ENCODE assay signal across 13 mouse cellular contexts in the genomic region with DNA sequence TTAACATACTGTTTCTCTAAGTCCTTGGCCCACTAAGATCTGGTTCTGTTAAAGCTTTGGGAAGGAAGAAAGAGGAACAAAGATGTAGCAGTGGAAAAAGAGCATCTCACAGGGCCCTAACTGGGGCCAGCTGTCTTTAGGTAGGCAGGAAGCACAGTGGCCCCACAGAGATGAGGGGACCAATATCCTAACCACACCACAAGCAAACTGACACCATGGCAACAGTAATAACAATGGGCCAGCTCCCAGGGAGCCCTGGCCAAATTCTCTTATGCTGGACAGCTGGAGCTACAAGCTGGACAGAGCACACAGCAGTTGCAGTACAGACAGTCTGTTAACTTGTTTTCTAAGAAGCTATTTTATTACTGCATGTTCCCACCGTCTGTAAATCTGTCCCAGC. TPM values are rescaled to one million over a fixed set of nuclear protein-coding genes. Genes with fewer than 3 reads are reported as not detected.
DNase-seq lines count a peak whose midpoint lies in the region; ATAC-seq lines count a peak whose summit lies in the region.
"Had no signal": no experiment of that assay in that cellular context is flagged by ENCODE, and none has a peak within 500 bp of the region (broad histone marks: within the 10 kb centered on the region; RNA-seq: fewer than 3 reads in every experiment).

No protein-coding gene starts in this region.

- peak; percentile 52 for DNase-seq in kidney, postnatal 14 days
- no peak for DNase-seq in kidney, adult 8-10 months
- peak; percentile 30 for DNase-seq in brain, adult 2 months (ENCODE audit: low read depth, low spot score)
- peak; percentile 41 for DNase-seq in gastrocnemius, postnatal 14 days
- DNase-seq in layer of hippocampus, postnatal 10 days (ENCODE audit: low spot score in 2 of 2): peak; percentile 16 to 19
- DNase-seq in frontal cortex, postnatal 10 days (ENCODE audit: low spot score in 2 of 2): no peak
- DNase-seq in ovary, postnatal 36 days (ENCODE audit: low spot score): no peak
- DNase-seq: adrenal gland, postnatal 14 days; cerebellum, adult 11-12 months; kidney, adult 18-20 months; thymus, adult 18-20 months had no signal

- ATAC-seq in monocyte, adult 5-6 weeks (replicated peaks; ENCODE audit: insufficient number of reproducible peaks, low FRiP score, low TSS enrichment, poor library complexity, severe bottlenecking): no peak
- ATAC-seq: forebrain, embryonic 16.5 days had no signal

- intact Hi-C loops in gastrocnemius, postnatal 14 days (cut with DNase I; ENCODE audit: low total_unique reads): no loop called here

RNA-seq across cellular contexts. Expression of a gene that starts 10.3 kb away (rescaled TPM):
- total RNA-seq in gastrocnemius, postnatal 14 days (2021): 10 to 100 TPM; 11.2 to 16.7 TPM
- total RNA-seq in layer of hippocampus, postnatal 10 days (2021): 10 to 100 TPM; 22.1 to 23.6 TPM
- 13.8 to 29.7 TPM (median 16.2 TPM) in 3 replicates for total RNA-seq in monocyte, adult 5-6 weeks (2017)

RNA-seq across cellular contexts. Expression of a gene that starts 10.4 kb away (rescaled TPM):
- 1 to 10 TPM; 3.8 to 4.5 TPM for total RNA-seq in gastrocnemius, postnatal 14 days (2021)
- total RNA-seq in layer of hippocampus, postnatal 10 days (2021): 1 to 10 TPM; 5.8 to 6.1 TPM
- 13.7 to 17.6 TPM (median 15.4 TPM) in 3 replicates for total RNA-seq in monocyte, adult 5-6 weeks (2017)

RNA-seq across cellular contexts. Expression of a gene that starts 23.9 kb away (rescaled TPM):
- 10 to 100 TPM; 19.3 to 21.3 TPM for total RNA-seq in gastrocnemius, postnatal 14 days (2021)
- total RNA-seq in layer of hippocampus, postnatal 10 days (2021): 1 to 10 TPM; 3.9 to 7.1 TPM
- total RNA-seq in monocyte, adult 5-6 weeks (2017): 0.58 to 7.1 TPM (median 3.8 TPM) in 3 replicates

RNA-seq across cellular contexts. Expression of a gene that starts 42.8 kb away (rescaled TPM):
- total RNA-seq in gastrocnemius, postnatal 14 days (2021): 10 to 100 TPM; 16.9 to 19.9 TPM
- total RNA-seq in layer of hippocampus, postnatal 10 days (2021): 10 to 100 TPM; 26.1 to 27.4 TPM
- 13.4 to 21.7 TPM (median 18.0 TPM) in 3 replicates for total RNA-seq in monocyte, adult 5-6 weeks (2017)

RNA-seq across cellular contexts. Expression of a gene that starts 59.4 kb away (rescaled TPM):
- 10 to 100 TPM; 82.5 to 88.4 TPM for total RNA-seq in gastrocnemius, postnatal 14 days (2021)
- total RNA-seq in layer of hippocampus, postnatal 10 days (2021): 10 to 100 TPM; 25.4 to 27.7 TPM
- 7.8 to 17.2 TPM (median 10.3 TPM) in 3 replicates for total RNA-seq in monocyte, adult 5-6 weeks (2017)

Comparison
In these comparisons a context has a peak if more than half of its experiments do, and no peak if none do; other contexts are left out.
1. DNase-seq: peak in kidney, postnatal 14 days (single experiment), brain, adult 2 months (single experiment), gastrocnemius, postnatal 14 days (single experiment) and layer of hippocampus, postnatal 10 days (2 of 2); none in kidney, adult 8-10 months (0 of 2), frontal cortex, postnatal 10 days (0 of 2) and ovary, postnatal 36 days (single experiment).